Mouse (Mus musculus) heart, postnatal 0 days (tissue): ENCODE measurements around the gene Epha5.

ENCODE experiments used
- CTCF ChIP-seq: IDR thresholded peaks from 2 replicates; pipeline ENCODE4 v1.5.1; 2016; ENCODE audit warnings: antibody characterized with exemption, control low read depth, low read depth
- EP300 ChIP-seq: IDR thresholded peaks from 2 replicates; pipeline ENCODE4 v1.6.1; 2016; ENCODE audit warnings: antibody characterized with exemption, low read depth

DNA sequence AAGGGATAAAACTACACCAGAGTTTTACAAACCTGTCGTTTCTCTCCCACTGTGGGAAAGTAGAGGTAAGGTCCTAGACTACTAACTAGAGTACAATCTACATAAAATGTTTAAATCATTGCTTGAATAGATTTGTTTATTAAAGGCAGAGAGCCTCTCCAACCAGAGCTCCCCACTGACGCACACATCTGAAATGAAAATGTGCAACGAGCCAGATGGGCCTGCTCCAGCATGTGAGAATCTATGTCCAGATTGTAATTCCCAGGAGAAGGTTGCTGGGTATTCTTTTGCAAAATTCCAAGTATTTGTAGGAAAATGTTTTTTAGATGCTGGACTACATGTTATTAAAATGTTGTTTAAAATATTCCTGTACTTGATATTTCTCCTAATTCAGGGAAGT lies 57.8 kb downstream of the Epha5 start:
- TF ChIP-seq CTCF (no peak), EP300 (no peak)
